Mouse (Mus musculus) ES-Bruce4 (cell line): ENCODE measurements at regions not wholly inside any gene's neighbourhood (a gene's known extent, or its start where the extent isn't known, plus 50 kb on each side); places are given as distances from the start of the nearest gene placed in this dataset.

Experiments used
- CTCF ChIP-seq: IDR thresholded peaks from one replicate; pipeline ENCODE4 v1.8.1; 2011; ENCODE audit warnings: low read depth, low read length
- EP300 ChIP-seq: IDR thresholded peaks from 2 replicates; pipeline ENCODE4 v1.6.1; 2011; ENCODE audit warnings: low read depth, low read length; ENCODE audit not compliant: insufficient read depth
- POLR2A ChIP-seq: IDR thresholded peaks from one replicate; pipeline ENCODE4 v1.8.1; 2011; ENCODE audit warnings: low read length; ENCODE audit not compliant: insufficient read depth

- TF ChIP-seq POLR2A (no peak), CTCF (no peak), EP300 (no peak)
These were observed 370.9 kb downstream of the Wdr11 start for GRCm38 (mm10) chr7:129962575-129962974.
